Mouse (Mus musculus): Measurements from ENCODE around the gene Plscr2. TPM values are rescaled to one million over a fixed set of nuclear protein-coding genes. Genes with fewer than 3 reads are reported as not detected.
"Not testable (repeated sequence)": the region's sequence is repeated elsewhere in the genome, so short reads cannot be mapped to it uniquely, and the experiment has no call there.

Gene Plscr2
- polyA plus RNA-seq, 1 experiment from 2014 or later, result 0.71 TPM

- 78% methylated on average over 9 of the region's 9 CpGs for WGBS
- not testable (repeated sequence) for H3K27ac ChIP-seq (replicated peaks); H3K4me3 ChIP-seq; H3K9me3 ChIP-seq; ATAC-seq (ENCODE audit: low FRiP score, low read depth); H3K36me3 ChIP-seq; H3K4me2 ChIP-seq (replicated peaks); H3K9ac ChIP-seq (replicated peaks); H3K27me3 ChIP-seq; H3K4me1 ChIP-seq
Observed at GRCm38 (mm10) chr9:92325936-92326335, 50.5 kb downstream of the Plscr2 start.

GRCm38 (mm10) chr9:92326813-92327212 lies 51.4 kb downstream of the Plscr2 start:
- Histone ChIP-seq H3K9ac (replicated peaks) (no peak overlapping the region), H3K4me3 (no peak overlapping the region), H3K27me3 (no peaks in the 10 kb centered on the region), H3K27ac (replicated peaks) (no peak overlapping the region), H3K9me3 (no peaks in the 10 kb centered on the region), H3K4me2 (replicated peaks) (no peak overlapping the region), H3K36me3 (no peaks in the 10 kb centered on the region), H3K4me1 (no peaks in the 10 kb centered on the region)
- 78% methylated on average over 4 of the region's 4 CpGs for WGBS
- ATAC-seq (ENCODE audit: low FRiP score, low read depth), result no peak

GRCm38 (mm10) chr9:92331383-92331782 lies 56.0 kb downstream of the Plscr2 start:
- no peak overlapping the region for H3K27ac ChIP-seq (replicated peaks)
- H3K4me2 ChIP-seq (replicated peaks), result no peak overlapping the region
- WGBS, result 92% methylated on average over 4 of the region's 4 CpGs
- H3K27me3 ChIP-seq, result no peaks in the 10 kb centered on the region
- H3K36me3 ChIP-seq, result no peaks in the 10 kb centered on the region
- H3K4me3 ChIP-seq, result no peak overlapping the region
- H3K4me1 ChIP-seq, result no peaks in the 10 kb centered on the region
- H3K9ac ChIP-seq (replicated peaks), result no peak overlapping the region
- no peaks in the 10 kb centered on the region for H3K9me3 ChIP-seq
- ATAC-seq (ENCODE audit: low FRiP score, low read depth), result no peak

- no peak overlapping the region for H3K4me3 ChIP-seq
- no peak overlapping the region for H3K9ac ChIP-seq (replicated peaks)
- no peak overlapping the region for H3K4me2 ChIP-seq (replicated peaks)
- no peaks in the 10 kb centered on the region for H3K9me3 ChIP-seq
- no peaks in the 10 kb centered on the region for H3K36me3 ChIP-seq
- H3K4me1 ChIP-seq, result no peaks in the 10 kb centered on the region
- no peak for ATAC-seq (ENCODE audit: low FRiP score, low read depth)
- H3K27ac ChIP-seq (replicated peaks), result no peak overlapping the region
- no peaks in the 10 kb centered on the region for H3K27me3 ChIP-seq
- 96% methylated on average over 10 of the region's 10 CpGs for WGBS
Observed at GRCm38 (mm10) chr9:92334845-92335244, 59.4 kb downstream of the Plscr2 start.

- Histone ChIP-seq H3K9ac (replicated peaks) (no peak overlapping the region), H3K4me1 (no peaks in the 10 kb centered on the region), H3K9me3 (no peaks in the 10 kb centered on the region), H3K27me3 (no peaks in the 10 kb centered on the region), H3K36me3 (no peaks in the 10 kb centered on the region), H3K4me3 (no peak overlapping the region), H3K4me2 (replicated peaks) (no peak overlapping the region), H3K27ac (replicated peaks) (no peak overlapping the region)
- no peak for ATAC-seq (ENCODE audit: low FRiP score, low read depth)
- 94% methylated on average over 6 of the region's 6 CpGs for WGBS
Observed at GRCm38 (mm10) chr9:92335277-92335818, 59.9 kb downstream of the Plscr2 start.

- no peak overlapping the region for H3K9ac ChIP-seq (replicated peaks)
- no peak overlapping the region for H3K27ac ChIP-seq (replicated peaks)
- H3K27me3 ChIP-seq, result no peaks in the 10 kb centered on the region
- no peaks in the 10 kb centered on the region for H3K4me1 ChIP-seq
- H3K4me3 ChIP-seq, result no peak overlapping the region
- H3K36me3 ChIP-seq, result no peaks in the 10 kb centered on the region
- H3K4me2 ChIP-seq (replicated peaks), result no peak overlapping the region
- no peaks in the 10 kb centered on the region for H3K9me3 ChIP-seq
- no peak for ATAC-seq (ENCODE audit: low FRiP score, low read depth)
- 85% methylated on average over 1 of the region's 1 CpGs for WGBS
Observed at GRCm38 (mm10) chr9:92337063-92337462, 61.7 kb downstream of the Plscr2 start.

GRCm38 (mm10) chr9:92337661-92338060 lies 62.3 kb downstream of the Plscr2 start:
- Histone ChIP-seq H3K4me3 (no peak overlapping the region), H3K4me2 (replicated peaks) (no peak overlapping the region), H3K9ac (replicated peaks) (no peak overlapping the region), H3K27ac (replicated peaks) (no peak overlapping the region), H3K9me3 (no peaks in the 10 kb centered on the region), H3K4me1 (no peaks in the 10 kb centered on the region), H3K36me3 (no peaks in the 10 kb centered on the region), H3K27me3 (no peaks in the 10 kb centered on the region)
- no peak for ATAC-seq (ENCODE audit: low FRiP score, low read depth)
- 80% methylated on average over 3 of the region's 3 CpGs for WGBS

- Histone ChIP-seq H3K36me3 (no peaks in the 10 kb centered on the region), H3K4me3 (no peak overlapping the region), H3K4me1 (no peaks in the 10 kb centered on the region), H3K27ac (replicated peaks) (no peak overlapping the region), H3K4me2 (replicated peaks) (no peak overlapping the region), H3K9ac (replicated peaks) (no peak overlapping the region), H3K27me3 (no peaks in the 10 kb centered on the region), H3K9me3 (no peaks in the 10 kb centered on the region)
- 92% methylated on average over 1 of the region's 1 CpGs for WGBS
- ATAC-seq (ENCODE audit: low FRiP score, low read depth), result no peak
Observed at GRCm38 (mm10) chr9:92338954-92339353, 63.6 kb downstream of the Plscr2 start.

Small RNA genes within 50 kb of the gene (microRNA-seq; reads per million reads assigned to microRNA genes)
- not detected for gene Mir6386

Other genes with a start within 250 kb of the Plscr2 start
- gene Plscr5, start 82.7 kb upstream of the Plscr2 start, polyA plus RNA-seq (2016; fragmentation: Nextera tagmentation; extraction: Ambion mirVana), result not detected in 2 replicates
- gene Plscr1, start 25.9 kb upstream of the Plscr2 start, polyA plus RNA-seq (2016; fragmentation: Nextera tagmentation; extraction: Ambion mirVana), result 17.5 and 18.3 TPM in 2 replicates
- not detected in 2 replicates for gene 1700057G04Rik, start 33.8 kb downstream of the Plscr2 start, polyA plus RNA-seq (2016; fragmentation: Nextera tagmentation; extraction: Ambion mirVana)
- gene Plscr4, start 181.8 kb downstream of the Plscr2 start, polyA plus RNA-seq (2016; fragmentation: Nextera tagmentation; extraction: Ambion mirVana), result 1.0 and 1.3 TPM in 2 replicates